Mouse (Mus musculus) ovary, adult 18-20 months (tissue): ENCODE data around the gene Ssh2.
"Not testable (repeated sequence)": the region's sequence is repeated elsewhere in the genome, so short reads cannot be mapped to it uniquely, and the experiment has no call there.

Experiments used
- DNase-seq: peaks from one replicate; pipeline ENCODE4 v3.0.0; 2022; ENCODE audit warnings: low spot score, mixed read lengths

Ssh2 gene

GRCm38 (mm10) chr11:77348985-77349384 is 132.9 kb downstream of the Ssh2 start:
- DNase-seq = no peak

- DNase-seq = no peak
Observed at GRCm38 (mm10) chr11:77349698-77350097, 133.6 kb downstream of the Ssh2 start.

GRCm38 (mm10) chr11:77355055-77355454 is 139.0 kb downstream of the Ssh2 start:
- DNase-seq = no peak

- DNase-seq = no peak
Observed at GRCm38 (mm10) chr11:77357839-77358238, 141.8 kb downstream of the Ssh2 start.

- no peak for DNase-seq
Observed at GRCm38 (mm10) chr11:77363476-77363875, 147.4 kb downstream of the Ssh2 start.

- DNase-seq = no peak
Observed at GRCm38 (mm10) chr11:77364376-77364775, 148.3 kb downstream of the Ssh2 start.

GRCm38 (mm10) chr11:77365706-77366386 is 149.8 kb downstream of the Ssh2 start:
- no peak for DNase-seq

- DNase-seq = no peak
Observed at GRCm38 (mm10) chr11:77367541-77368270, 151.6 kb downstream of the Ssh2 start.

- DNase-seq = no peak
Observed at GRCm38 (mm10) chr11:77369188-77369840, 153.2 kb downstream of the Ssh2 start.

- DNase-seq = no peak
Observed at GRCm38 (mm10) chr11:77369841-77370191, 153.7 kb downstream of the Ssh2 start.

- no peak for DNase-seq
Observed at GRCm38 (mm10) chr11:77371088-77371487, 155.0 kb downstream of the Ssh2 start.

- DNase-seq = no peak
Observed at GRCm38 (mm10) chr11:77371696-77372095, 155.6 kb downstream of the Ssh2 start.

GRCm38 (mm10) chr11:77372196-77372904 is 156.3 kb downstream of the Ssh2 start:
- no peak for DNase-seq

- DNase-seq = no peak
Observed at GRCm38 (mm10) chr11:77378622-77379021, 162.5 kb downstream of the Ssh2 start.

- DNase-seq = no peak
Observed at GRCm38 (mm10) chr11:77381174-77381573, 165.1 kb downstream of the Ssh2 start.

GRCm38 (mm10) chr11:77384151-77384550 is 168.1 kb downstream of the Ssh2 start:
- DNase-seq = no peak

GRCm38 (mm10) chr11:77385706-77386690 is 169.9 kb downstream of the Ssh2 start:
- DNase-seq = peak; percentile 20

GRCm38 (mm10) chr11:77388197-77388596 is 172.1 kb downstream of the Ssh2 start:
- DNase-seq = not testable (repeated sequence)

- no peak for DNase-seq
Observed at GRCm38 (mm10) chr11:77395539-77395938, 179.5 kb downstream of the Ssh2 start.

GRCm38 (mm10) chr11:77402508-77402907 is 186.4 kb downstream of the Ssh2 start:
- no peak for DNase-seq

GRCm38 (mm10) chr11:77406329-77406728 is 190.2 kb downstream of the Ssh2 start:
- no peak for DNase-seq
